Mouse (Mus musculus) limb, embryonic 14.5 days (tissue): ENCODE results near the gene Taar7a. TPM values are rescaled to one million over a fixed set of nuclear protein-coding genes. Genes with fewer than 3 reads are reported as not detected.

Experiments used
- ATAC-seq: fragments of 200-750 bp; cut with Nextera tagmentation; 2 replicates; pipeline ENCODE4 v1.8.0; 2017; ENCODE audit warnings: low read depth, moderate number of reproducible peaks, moderate TSS enrichment; ENCODE audit not compliant: low FRiP score
- DNase-seq: peaks from one replicate; pipeline ENCODE4 v3.0.0-alpha.2; 2015; ENCODE audit warnings: low spot score
- H3K27ac ChIP-seq: fragments of 300-500 bp; sonication (generic); replicated peaks from 2 replicates; pipeline ENCODE4 v1.5.1; 2014; ENCODE audit warnings: low read depth, mild to moderate bottlenecking, low read length, moderate library complexity, mixed read lengths
- H3K27me3 ChIP-seq: fragments of 300-500 bp; sonication (generic); 2 replicates; pipeline ENCODE4 v1.6.1; 2014; ENCODE audit warnings: low read length, mixed read lengths; ENCODE audit not compliant: control insufficient read depth, insufficient read depth
- H3K36me3 ChIP-seq: fragments of 300-500 bp; sonication (generic); 2 replicates; pipeline ENCODE4 v1.6.1; 2014; ENCODE audit warnings: mild to moderate bottlenecking, low read length, moderate library complexity, mixed read lengths; ENCODE audit not compliant: control insufficient read depth, insufficient read depth
- H3K4me1 ChIP-seq: fragments of 300-500 bp; sonication (generic); 2 replicates; pipeline ENCODE4 v1.6.1; 2014; ENCODE audit warnings: antibody characterized with exemption, low read length, mixed read lengths; ENCODE audit not compliant: control insufficient read depth, insufficient read depth
- H3K4me2 ChIP-seq: fragments of 300-500 bp; sonication (generic); replicated peaks from 2 replicates; pipeline ENCODE4 v1.6.1; 2014; ENCODE audit warnings: low read depth, mild to moderate bottlenecking, low read length, moderate library complexity; ENCODE audit not compliant: severe bottlenecking
- H3K4me3 ChIP-seq: fragments of 300-500 bp; sonication (generic); replicated peaks from 2 replicates; pipeline ENCODE4 v1.5.1; 2014; ENCODE audit warnings: low read length
- H3K9ac ChIP-seq: fragments of 300-500 bp; sonication (generic); 2 replicates; pipeline ENCODE4 v1.6.1; 2014; ENCODE audit warnings: mild to moderate bottlenecking, low read depth, low read length, moderate library complexity; ENCODE audit not compliant: severe bottlenecking
- H3K9me3 ChIP-seq: fragments of 300-500 bp; sonication (generic); 2 replicates; pipeline ENCODE4 v1.6.1; 2016; ENCODE audit warnings: low read length; ENCODE audit not compliant: control insufficient read depth
- POLR2A ChIP-seq: fragments of 200-500 bp; IDR thresholded peaks from 2 replicates; pipeline ENCODE4 v1.8.0; 2012; ENCODE audit warnings: inconsistent platforms, mild to moderate bottlenecking, moderate library complexity, borderline replicate concordance; ENCODE audit not compliant: insufficient read depth, insufficient read length; ENCODE audit errors: extremely low read depth
- WGBS: fragments of 180-500 bp; shearing (Covaris S2); extraction: QIAGEN DNeasy Blood & Tissue Kit; methylation state at CpG from one replicate; pipeline ENCODE4 v1.1.7; 2014; 5-methylcytosine and 5-hydroxymethylcytosine counted together
- polyA plus RNA-seq, 2 experiments: library from polyadenylated mRNA; depleted of rRNA in 1 of 2; stranded (reverse) in 1 of 2; unstranded in 1 of 2; fragments of >200 nt; fragmentation: Nextera tagmentation in 1 of 2; extraction: Ambion mirVana in 1 of 2; gene quantifications; 2 replicates each; pipeline versions ENCODE4 v1.2.1 to v1.2.3; 2012 to 2014

Gene Taar7a
- polyA plus RNA-seq, 2 experiments = not detected

DNA sequence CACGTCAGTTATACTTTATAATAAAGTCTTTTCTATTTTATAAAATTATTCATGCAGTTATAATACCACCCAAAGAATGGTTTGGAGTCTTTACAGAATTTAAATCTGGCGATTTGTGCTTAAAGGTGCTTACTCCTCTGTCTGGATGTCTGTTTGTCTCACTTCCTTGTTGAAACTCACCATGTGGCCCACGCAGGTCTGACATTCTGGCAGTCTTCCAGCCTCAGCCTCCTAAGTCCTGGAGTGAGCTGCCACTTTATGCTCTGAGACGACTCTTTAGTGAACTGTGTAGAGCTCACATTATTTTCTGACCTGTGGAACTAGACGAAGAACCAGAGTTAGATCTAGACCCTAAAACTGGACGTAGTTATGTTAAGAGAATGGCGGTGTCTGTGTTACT, 45.3 kb downstream of the Taar7a start:
- no peaks in the 10 kb centered on the region for H3K4me1 ChIP-seq
- no peak overlapping the region for H3K27ac ChIP-seq
- H3K4me3 ChIP-seq = no peak overlapping the region
- H3K4me2 ChIP-seq = no peak overlapping the region
- no peaks in the 10 kb centered on the region for H3K9me3 ChIP-seq
- H3K27me3 ChIP-seq = no peaks in the 10 kb centered on the region
- H3K36me3 ChIP-seq = no peaks in the 10 kb centered on the region
- no peak for TF ChIP-seq POLR2A
- no peak for ATAC-seq
- 54% methylated on average over 7 of the region's 7 CpGs for WGBS
- H3K9ac ChIP-seq = no peak overlapping the region
- DNase-seq = no peak

DNA sequence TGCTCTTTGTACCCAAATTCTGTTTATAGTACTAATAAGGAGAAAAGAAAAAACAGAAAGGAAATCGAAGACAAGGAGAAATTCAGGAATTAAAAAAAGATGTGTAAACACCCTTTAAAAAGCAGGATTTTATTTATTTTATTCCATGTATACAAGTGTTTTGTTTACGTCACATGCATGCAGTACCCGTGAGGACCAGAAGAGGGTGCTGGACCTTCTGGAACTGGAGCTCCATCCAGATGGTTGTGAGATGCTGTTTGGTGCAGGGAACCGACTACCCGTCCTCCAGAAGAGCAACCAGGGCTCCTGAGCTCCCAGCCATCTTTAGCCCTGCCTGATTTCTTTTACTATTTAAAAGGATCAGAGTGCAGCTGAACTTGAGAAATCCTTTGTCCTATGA, 50.8 kb downstream of the Taar7a start:
- DNase-seq = no peak
- ATAC-seq = no peak
- 79% methylated on average over 5 of the region's 5 CpGs for WGBS
- no peak overlapping the region for H3K4me3 ChIP-seq
- no peak overlapping the region for H3K27ac ChIP-seq
- H3K9me3 ChIP-seq = no peaks in the 10 kb centered on the region
- no peak overlapping the region for H3K4me2 ChIP-seq
- H3K4me1 ChIP-seq = no peaks in the 10 kb centered on the region
- H3K9ac ChIP-seq = no peak overlapping the region
- TF ChIP-seq POLR2A = no peak
- H3K36me3 ChIP-seq = no peaks in the 10 kb centered on the region
- no peaks in the 10 kb centered on the region for H3K27me3 ChIP-seq

Other genes with a start within 250 kb of the Taar7a start
- gene Rps12, start 206.2 kb downstream of the Taar7a start, polyA plus RNA-seq (2012; rRNA removed) = 5,532 and 5,668 TPM in 2 replicates
- 252 and 266 TPM in 2 replicates for gene Rps12, start 206.2 kb downstream of the Taar7a start, polyA plus RNA-seq (2014; fragmentation: Nextera tagmentation; extraction: Ambion mirVana)
- gene Slc18b1, start 196.5 kb downstream of the Taar7a start, polyA plus RNA-seq (2012; rRNA removed) = 23.8 and 27.8 TPM in 2 replicates
- gene Slc18b1, start 196.5 kb downstream of the Taar7a start, polyA plus RNA-seq (2014; fragmentation: Nextera tagmentation; extraction: Ambion mirVana) = 16.1 and 22.4 TPM in 2 replicates
- 0.04 and 0.08 TPM in 2 replicates for gene Vnn3, start 142.0 kb downstream of the Taar7a start, polyA plus RNA-seq (2012; rRNA removed)
- 0.11 and 0.23 TPM in 2 replicates for gene Vnn3, start 142.0 kb downstream of the Taar7a start, polyA plus RNA-seq (2014; fragmentation: Nextera tagmentation; extraction: Ambion mirVana)
- 0.82 and 1.1 TPM in 2 replicates for gene Vnn1, start 98.8 kb downstream of the Taar7a start, polyA plus RNA-seq (2012; rRNA removed)
- gene Vnn1, start 98.8 kb downstream of the Taar7a start, polyA plus RNA-seq (2014; fragmentation: Nextera tagmentation; extraction: Ambion mirVana) = 0.96 and 1.3 TPM in 2 replicates
- gene Taar1, start 73.1 kb downstream of the Taar7a start, polyA plus RNA-seq (2012; rRNA removed) = not detected in 2 replicates
- not detected in 2 replicates for gene Taar1, start 73.1 kb downstream of the Taar7a start, polyA plus RNA-seq (2014; fragmentation: Nextera tagmentation; extraction: Ambion mirVana)
- gene Taar2, start 54.9 kb downstream of the Taar7a start, polyA plus RNA-seq (2012; rRNA removed) = not detected in 2 replicates
- not detected in 2 replicates for gene Taar2, start 54.9 kb downstream of the Taar7a start, polyA plus RNA-seq (2014; fragmentation: Nextera tagmentation; extraction: Ambion mirVana)
- not detected in 2 replicates for gene Taar3, start 43.9 kb downstream of the Taar7a start, polyA plus RNA-seq (2012; rRNA removed)
- gene Taar3, start 43.9 kb downstream of the Taar7a start, polyA plus RNA-seq (2014; fragmentation: Nextera tagmentation; extraction: Ambion mirVana) = not detected in 2 replicates
- gene Taar4, start 33.0 kb downstream of the Taar7a start, polyA plus RNA-seq (2012; rRNA removed) = 0.06 TPM in 1 of 2 replicates, not detected in the other
- not detected in 2 replicates for gene Taar4, start 33.0 kb downstream of the Taar7a start, polyA plus RNA-seq (2014; fragmentation: Nextera tagmentation; extraction: Ambion mirVana)
- gene Taar5, start 22.8 kb downstream of the Taar7a start, polyA plus RNA-seq (2012; rRNA removed) = 0.13 and 0.20 TPM in 2 replicates
- gene Taar5, start 22.8 kb downstream of the Taar7a start, polyA plus RNA-seq (2014; fragmentation: Nextera tagmentation; extraction: Ambion mirVana) = not detected in 2 replicates
- gene Taar6, start 7.8 kb downstream of the Taar7a start, polyA plus RNA-seq (2012; rRNA removed) = not detected in 2 replicates
- not detected in 2 replicates for gene Taar6, start 7.8 kb downstream of the Taar7a start, polyA plus RNA-seq (2014; fragmentation: Nextera tagmentation; extraction: Ambion mirVana)
- not detected in 2 replicates for gene Taar7b, start 6.5 kb upstream of the Taar7a start, polyA plus RNA-seq (2012; rRNA removed)
- not detected in 2 replicates for gene Taar7b, start 6.5 kb upstream of the Taar7a start, polyA plus RNA-seq (2014; fragmentation: Nextera tagmentation; extraction: Ambion mirVana)
- not detected in 2 replicates for gene Taar7d, start 33.7 kb upstream of the Taar7a start, polyA plus RNA-seq (2012; rRNA removed)
- gene Taar7d, start 33.7 kb upstream of the Taar7a start, polyA plus RNA-seq (2014; fragmentation: Nextera tagmentation; extraction: Ambion mirVana) = not detected in 2 replicates
- not detected in 2 replicates for gene Taar7e, start 44.1 kb upstream of the Taar7a start, polyA plus RNA-seq (2012; rRNA removed)
- not detected in 2 replicates for gene Taar7e, start 44.1 kb upstream of the Taar7a start, polyA plus RNA-seq (2014; fragmentation: Nextera tagmentation; extraction: Ambion mirVana)
- not detected in 2 replicates for gene Taar7f, start 56.0 kb upstream of the Taar7a start, polyA plus RNA-seq (2012; rRNA removed)
- gene Taar7f, start 56.0 kb upstream of the Taar7a start, polyA plus RNA-seq (2014; fragmentation: Nextera tagmentation; extraction: Ambion mirVana) = not detected in 2 replicates
- not detected in 2 replicates for gene Taar8a, start 83.0 kb upstream of the Taar7a start, polyA plus RNA-seq (2012; rRNA removed)
- not detected in 2 replicates for gene Taar8a, start 83.0 kb upstream of the Taar7a start, polyA plus RNA-seq (2014; fragmentation: Nextera tagmentation; extraction: Ambion mirVana)
- not detected in 2 replicates for gene Taar8b, start 98.8 kb upstream of the Taar7a start, polyA plus RNA-seq (2012; rRNA removed)
- gene Taar8b, start 98.8 kb upstream of the Taar7a start, polyA plus RNA-seq (2014; fragmentation: Nextera tagmentation; extraction: Ambion mirVana) = not detected in 2 replicates
- gene Taar8c, start 108.4 kb upstream of the Taar7a start, polyA plus RNA-seq (2012; rRNA removed) = not detected in 2 replicates
- gene Taar8c, start 108.4 kb upstream of the Taar7a start, polyA plus RNA-seq (2014; fragmentation: Nextera tagmentation; extraction: Ambion mirVana) = not detected in 2 replicates
- not detected in 2 replicates for gene Taar9, start 116.1 kb upstream of the Taar7a start, polyA plus RNA-seq (2012; rRNA removed)
- not detected in 2 replicates for gene Taar9, start 116.1 kb upstream of the Taar7a start, polyA plus RNA-seq (2014; fragmentation: Nextera tagmentation; extraction: Ambion mirVana)
- 60.1 and 61.1 TPM in 2 replicates for gene Stx7, start 155.8 kb upstream of the Taar7a start, polyA plus RNA-seq (2012; rRNA removed)
- 68.0 and 69.3 TPM in 2 replicates for gene Stx7, start 155.8 kb upstream of the Taar7a start, polyA plus RNA-seq (2014; fragmentation: Nextera tagmentation; extraction: Ambion mirVana)
- gene Moxd1, start 230.0 kb upstream of the Taar7a start, polyA plus RNA-seq (2012; rRNA removed) = 34.5 and 34.9 TPM in 2 replicates
- 24.2 and 25.5 TPM in 2 replicates for gene Moxd1, start 230.0 kb upstream of the Taar7a start, polyA plus RNA-seq (2014; fragmentation: Nextera tagmentation; extraction: Ambion mirVana)